13 mouse cellular contexts compared by ENCODE assay signal in genomic region chr1:62488871-62489270, GRCm38 (mm10).
"Had no signal": no experiment of that assay in that cellular context is flagged by ENCODE, and none has a peak within 500 bp of the region (broad histone marks: within the 10 kb centered on the region; RNA-seq: fewer than 3 reads in every experiment).

No protein-coding gene starts in this region.

- H3K4me1 ChIP-seq: kidney, embryonic 15.5 days; limb, embryonic 13.5 days; midbrain, embryonic 12.5 days; neural tube, embryonic 13.5 days; stomach, embryonic 15.5 days had no signal

- H3K4me2 ChIP-seq: kidney, embryonic 15.5 days; limb, embryonic 13.5 days; midbrain, embryonic 12.5 days; neural tube, embryonic 13.5 days; stomach, embryonic 15.5 days had no signal

- H3K27ac ChIP-seq: kidney, embryonic 15.5 days; limb, embryonic 13.5 days; liver, embryonic 14.5 days; midbrain, embryonic 12.5 days; neural tube, embryonic 13.5 days; stomach, embryonic 15.5 days had no signal

- H3K4me3 ChIP-seq: kidney, embryonic 15.5 days; limb, embryonic 13.5 days; midbrain, embryonic 12.5 days; neural tube, embryonic 13.5 days; stomach, embryonic 15.5 days had no signal

- H3K9me3 ChIP-seq: kidney, embryonic 15.5 days; limb, embryonic 13.5 days; midbrain, embryonic 12.5 days; stomach, embryonic 15.5 days had no signal

- ATAC-seq: midbrain, embryonic 16.5 days had no signal

- H3K27me3 ChIP-seq: kidney, embryonic 15.5 days; limb, embryonic 13.5 days; midbrain, embryonic 12.5 days; neural tube, embryonic 13.5 days; stomach, embryonic 15.5 days had no signal

- H3K36me3 ChIP-seq: kidney, embryonic 15.5 days; limb, embryonic 13.5 days; midbrain, embryonic 12.5 days; neural tube, embryonic 13.5 days; stomach, embryonic 15.5 days had no signal

- H3K9ac ChIP-seq: kidney, embryonic 15.5 days; limb, embryonic 13.5 days; liver, embryonic 14.5 days; midbrain, embryonic 12.5 days; neural tube, embryonic 13.5 days; stomach, embryonic 15.5 days had no signal

- DNase-seq: kidney, postnatal 14 days; layer of hippocampus, adult 9-11 months; layer of hippocampus, postnatal 36 days; left cerebral cortex, postnatal 4 days; lung, adult 18-20 months; thymus, postnatal 36 days had no signal
